Mouse (Mus musculus): Measurements from ENCODE around the gene Ckm.

DNA sequence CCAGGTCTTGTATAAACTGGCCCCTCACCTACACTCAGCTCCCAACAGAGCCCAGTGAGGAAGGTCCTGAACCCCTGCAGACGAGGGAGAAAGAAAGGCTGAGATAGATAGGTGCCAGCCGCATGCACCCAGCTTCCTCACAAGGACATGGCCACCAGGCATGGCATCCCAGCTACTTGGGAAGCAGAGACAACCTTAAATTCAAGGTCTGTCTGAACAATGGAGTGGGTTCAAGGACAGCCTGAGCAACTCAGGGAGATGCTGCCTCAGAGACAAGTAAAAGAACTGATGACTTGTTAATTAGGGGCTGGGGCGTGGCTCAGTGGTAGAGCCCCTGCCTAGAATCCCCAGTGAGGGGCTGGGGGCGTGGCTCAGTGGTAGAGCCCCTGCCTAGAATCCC lies 50.6 kb downstream of the Ckm start:
- TF ChIP-seq CTCF (IDR thresholded peaks at IDR 0.05; ENCODE audit: control insufficient read depth, insufficient read depth, low read length): no peak
- no peak for TF ChIP-seq POLR2A (IDR thresholded peaks at IDR 0.05; ENCODE audit: borderline replicate concordance, control insufficient read depth, low read depth, low read length)

Measured in bone marrow, adult 2 months (tissue).